Mouse (Mus musculus) gastrocnemius, adult 18-20 months (tissue): Measurements from ENCODE around the gene F5. TPM values are rescaled to one million over a fixed set of nuclear protein-coding genes. Genes with fewer than 3 reads are reported as not detected.
A peak's percentile ranks its signal among the peaks of the same experiment; 100 is the strongest.
"Not testable (repeated sequence)": the region's sequence is repeated elsewhere in the genome, so short reads cannot be mapped to it uniquely, and the experiment has no call there.

Experiments
- DNase-seq: peaks from one replicate; pipeline ENCODE4 v3.0.0; 2021; ENCODE audit warnings: low spot score
- total RNA-seq, 2 experiments: library from RNA; stranded (reverse); gene quantifications; 2 replicates each; pipeline ENCODE4 v1.2.3; 2021

F5 gene
- total RNA-seq, 2 experiments from 2014 or later, result 0.05 to 0.09 TPM

GRCm38 (mm10) chr1:164231937-164232570 is 80.4 kb downstream of the F5 start:
- DNase-seq, result not testable (repeated sequence)

GRCm38 (mm10) chr1:164233447-164233846 is 81.8 kb downstream of the F5 start:
- no peak for DNase-seq

- DNase-seq, result no peak
These were observed 83.4 kb downstream of the F5 start for GRCm38 (mm10) chr1:164235078-164235477.

GRCm38 (mm10) chr1:164236078-164236477 is 84.4 kb downstream of the F5 start:
- peak; percentile 76 for DNase-seq

GRCm38 (mm10) chr1:164241494-164241893 is 89.9 kb downstream of the F5 start:
- DNase-seq, result no peak

- DNase-seq, result no peak
These were observed 91.2 kb downstream of the F5 start for GRCm38 (mm10) chr1:164242809-164243208.

GRCm38 (mm10) chr1:164247442-164247841 is 95.8 kb downstream of the F5 start:
- DNase-seq, result no peak

- DNase-seq, result no peak
These were observed 96.3 kb downstream of the F5 start for GRCm38 (mm10) chr1:164247971-164248370.

- peak; percentile 98 for DNase-seq
These were observed 97.1 kb downstream of the F5 start, which contains the start of gene Slc19a2 for GRCm38 (mm10) chr1:164248465-164249331. TSS of gene Slc19a2 (plus strand) at chr1:164249046.

- DNase-seq, result no peak
These were observed 97.7 kb downstream of the F5 start for GRCm38 (mm10) chr1:164249332-164249711.

GRCm38 (mm10) chr1:164250391-164251150 is 98.9 kb downstream of the F5 start:
- no peak for DNase-seq

GRCm38 (mm10) chr1:164251438-164251837 is 99.8 kb downstream of the F5 start:
- DNase-seq, result no peak

- no peak for DNase-seq
These were observed 100.9 kb downstream of the F5 start for GRCm38 (mm10) chr1:164252551-164252950.

- DNase-seq, result no peak
These were observed 103.2 kb downstream of the F5 start for GRCm38 (mm10) chr1:164254836-164255235.

GRCm38 (mm10) chr1:164260171-164261028 is 108.8 kb downstream of the F5 start:
- DNase-seq, result no peak

GRCm38 (mm10) chr1:164261553-164261952 is 109.9 kb downstream of the F5 start:
- DNase-seq, result peak; percentile 59

Other genes starting within 250 kb of the F5 start
- 1 to 10 TPM; 3.2 to 3.8 TPM for gene Scyl3, start 222.7 kb upstream of the F5 start, total RNA-seq
- gene BC055324, start 157.0 kb upstream of the F5 start, total RNA-seq, result under 1 TPM; 0.21 to 0.31 TPM
- gene Mettl18, start 156.9 kb upstream of the F5 start, total RNA-seq, result 1 to 10 TPM; 3.3 to 3.9 TPM
- gene Sele, start 103.6 kb upstream of the F5 start, total RNA-seq, result not detected
- gene Sell, start 89.9 kb upstream of the F5 start, total RNA-seq, result not detected
- gene Selp, start 36.6 kb upstream of the F5 start, total RNA-seq, result under 1 TPM; 0.27 to 0.62 TPM
- 1 to 10 TPM; 1.9 to 3.0 TPM for gene Slc19a2, start 97.2 kb downstream of the F5 start, total RNA-seq
- 10 to 100 TPM; 12.3 to 13.5 TPM for gene Ccdc181, start 123.7 kb downstream of the F5 start, total RNA-seq
- 1 to 10 TPM; 1.3 to 1.7 TPM for gene Nme7, start 152.3 kb downstream of the F5 start, total RNA-seq
- 10 to 100 TPM; 24.1 to 25.6 TPM for gene Blzf1, start 155.7 kb downstream of the F5 start, total RNA-seq